Mouse (Mus musculus) limb, embryonic 14.5 days (tissue): ENCODE measurements at regions not wholly inside any gene's neighbourhood (a gene's known extent, or its start where the extent isn't known, plus 50 kb on each side); places are given as distances from the start of the nearest gene placed in this dataset.

ENCODE experiments used
- ATAC-seq: fragments of 200-750 bp; cut with Nextera tagmentation; 2 replicates; pipeline ENCODE4 v1.8.0; 2017; ENCODE audit warnings: low read depth, moderate number of reproducible peaks, moderate TSS enrichment; ENCODE audit not compliant: low FRiP score
- DNase-seq: peaks from one replicate; pipeline ENCODE4 v3.0.0-alpha.2; 2015; ENCODE audit warnings: low spot score
- H3K27ac ChIP-seq: fragments of 300-500 bp; sonication (generic); replicated peaks from 2 replicates; pipeline ENCODE4 v1.5.1; 2014; ENCODE audit warnings: low read depth, mild to moderate bottlenecking, low read length, moderate library complexity, mixed read lengths
- H3K27me3 ChIP-seq: fragments of 300-500 bp; sonication (generic); 2 replicates; pipeline ENCODE4 v1.6.1; 2014; ENCODE audit warnings: low read length, mixed read lengths; ENCODE audit not compliant: control insufficient read depth, insufficient read depth
- H3K36me3 ChIP-seq: fragments of 300-500 bp; sonication (generic); 2 replicates; pipeline ENCODE4 v1.6.1; 2014; ENCODE audit warnings: mild to moderate bottlenecking, low read length, moderate library complexity, mixed read lengths; ENCODE audit not compliant: control insufficient read depth, insufficient read depth
- H3K4me1 ChIP-seq: fragments of 300-500 bp; sonication (generic); 2 replicates; pipeline ENCODE4 v1.6.1; 2014; ENCODE audit warnings: antibody characterized with exemption, low read length, mixed read lengths; ENCODE audit not compliant: control insufficient read depth, insufficient read depth
- H3K4me2 ChIP-seq: fragments of 300-500 bp; sonication (generic); replicated peaks from 2 replicates; pipeline ENCODE4 v1.6.1; 2014; ENCODE audit warnings: low read depth, mild to moderate bottlenecking, low read length, moderate library complexity; ENCODE audit not compliant: severe bottlenecking
- H3K4me3 ChIP-seq: fragments of 300-500 bp; sonication (generic); replicated peaks from 2 replicates; pipeline ENCODE4 v1.5.1; 2014; ENCODE audit warnings: low read length
- H3K9ac ChIP-seq: fragments of 300-500 bp; sonication (generic); 2 replicates; pipeline ENCODE4 v1.6.1; 2014; ENCODE audit warnings: mild to moderate bottlenecking, low read depth, low read length, moderate library complexity; ENCODE audit not compliant: severe bottlenecking
- H3K9me3 ChIP-seq: fragments of 300-500 bp; sonication (generic); 2 replicates; pipeline ENCODE4 v1.6.1; 2016; ENCODE audit warnings: low read length; ENCODE audit not compliant: control insufficient read depth
- POLR2A ChIP-seq: fragments of 200-500 bp; IDR thresholded peaks from 2 replicates; pipeline ENCODE4 v1.8.0; 2012; ENCODE audit warnings: inconsistent platforms, mild to moderate bottlenecking, moderate library complexity, borderline replicate concordance; ENCODE audit not compliant: insufficient read depth, insufficient read length; ENCODE audit errors: extremely low read depth
- whole genome bisulfite sequencing: fragments of 180-500 bp; shearing (Covaris S2); extraction: QIAGEN DNeasy Blood & Tissue Kit; methylation state at CpG from one replicate; pipeline ENCODE4 v1.1.7; 2014; 5-methylcytosine and 5-hydroxymethylcytosine counted together

DNA sequence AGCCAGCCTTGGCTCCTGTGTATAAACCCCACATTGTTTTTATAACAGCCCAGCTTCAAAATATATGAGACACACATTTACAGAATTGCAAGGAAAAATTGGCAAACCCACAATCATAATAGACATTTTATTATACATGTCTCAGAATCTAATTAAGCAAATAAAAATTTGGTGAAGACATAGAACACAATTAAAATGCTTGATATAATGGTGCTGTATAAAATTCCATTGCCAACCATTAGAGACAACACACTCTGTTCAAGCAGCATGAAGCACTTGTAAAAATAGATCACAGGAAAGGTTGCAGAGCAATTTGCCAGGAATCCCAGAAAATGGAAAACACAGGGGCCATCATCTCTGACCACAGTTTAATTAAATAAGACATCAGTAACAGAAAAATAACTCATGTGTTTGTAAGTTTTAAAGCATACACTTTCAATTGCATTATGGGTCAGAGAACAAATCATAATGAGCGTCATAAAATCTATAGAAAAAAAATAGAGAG, 229.2 kb downstream of the Pdcd6ip start:
- Histone ChIP-seq H3K36me3 (no peaks in the 10 kb centered on the region), H3K4me1 (no peaks in the 10 kb centered on the region), H3K27ac (no peak overlapping the region), H3K9me3 (no peaks in the 10 kb centered on the region), H3K4me2 (no peak overlapping the region), H3K9ac (no peak overlapping the region), H3K4me3 (no peak overlapping the region), H3K27me3 (no peaks in the 10 kb centered on the region)
- no peak for TF ChIP-seq POLR2A
- WGBS, result 92% methylated on average over 1 of the region's 1 CpGs
- ATAC-seq (no peak), DNase-seq (no peak)

DNA sequence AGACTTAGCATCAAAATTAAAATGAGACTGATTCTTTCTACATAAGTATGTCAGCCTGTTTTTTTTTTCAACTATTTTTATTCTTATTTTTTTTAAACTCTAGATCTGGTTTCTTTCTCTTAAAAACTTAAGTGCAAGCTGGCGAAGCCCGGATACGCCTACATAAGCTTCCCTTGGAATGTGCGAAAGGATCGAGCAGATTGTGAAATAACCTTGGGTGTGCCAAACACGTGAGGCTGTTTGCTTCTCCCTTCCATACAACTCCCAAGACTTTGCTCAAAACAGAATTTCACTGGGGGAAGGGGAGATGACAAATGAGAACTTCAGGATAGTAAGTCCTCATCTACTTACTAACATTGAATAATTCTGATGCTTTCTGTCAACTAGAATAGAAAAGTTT, 236.3 kb downstream of the Pdcd6ip start:
- Histone ChIP-seq H3K4me1 (no peaks in the 10 kb centered on the region), H3K36me3 (no peaks in the 10 kb centered on the region), H3K27me3 (no peaks in the 10 kb centered on the region), H3K9me3 (no peaks in the 10 kb centered on the region), H3K9ac (no peak overlapping the region), H3K27ac (no peak overlapping the region), H3K4me2 (no peak overlapping the region), H3K4me3 (no peak overlapping the region)
- no peak for ATAC-seq
- 86% methylated on average over 6 of the region's 6 CpGs for WGBS
- DNase-seq, result no peak
- no peak for TF ChIP-seq POLR2A

- 31% methylated on average over 2 of the region's 2 CpGs for WGBS
- TF ChIP-seq POLR2A, result no peak
- no peaks in the 10 kb centered on the region for H3K36me3 ChIP-seq
- H3K9ac ChIP-seq, result no peak overlapping the region
- no peak for DNase-seq
- no peaks in the 10 kb centered on the region for H3K27me3 ChIP-seq
- H3K4me1 ChIP-seq, result no peaks in the 10 kb centered on the region
- no peak overlapping the region for H3K4me3 ChIP-seq
- H3K9me3 ChIP-seq, result no peaks in the 10 kb centered on the region
- ATAC-seq, result no peak
- H3K27ac ChIP-seq, result no peak overlapping the region
- no peak overlapping the region for H3K4me2 ChIP-seq
Measured at GRCm38 (mm10) chr9:113462888-113463287, 245.2 kb downstream of the Pdcd6ip start.

- Histone ChIP-seq H3K9me3 (no peaks in the 10 kb centered on the region), H3K27me3 (no peaks in the 10 kb centered on the region), H3K36me3 (no peaks in the 10 kb centered on the region), H3K27ac (no peak overlapping the region), H3K4me1 (no peaks in the 10 kb centered on the region), H3K4me3 (no peak overlapping the region), H3K9ac (no peak overlapping the region), H3K4me2 (no peak overlapping the region)
- no peak for TF ChIP-seq POLR2A
- DNase-seq (no peak), ATAC-seq (0 out of 2 replicates have a peak, but pooled peaks have one; percentile 19)
- WGBS, result 79% methylated on average over 1 of the region's 1 CpGs
Measured at GRCm38 (mm10) chr9:113462267-113462887, 245.7 kb downstream of the Pdcd6ip start.

GRCm38 (mm10) chr9:113459885-113460284, 248.2 kb downstream of the Pdcd6ip start:
- Histone ChIP-seq H3K9ac (no peak overlapping the region), H3K27ac (no peak overlapping the region), H3K27me3 (no peaks in the 10 kb centered on the region), H3K4me3 (no peak overlapping the region), H3K4me2 (no peak overlapping the region), H3K9me3 (no peaks in the 10 kb centered on the region), H3K36me3 (no peaks in the 10 kb centered on the region), H3K4me1 (no peaks in the 10 kb centered on the region)
- no peak for TF ChIP-seq POLR2A
- 86% methylated on average over 5 of the region's 5 CpGs for WGBS
- ATAC-seq, result no peak
- DNase-seq, result no peak
